Mouse (Mus musculus) T-helper 1 cell (primary cell): ENCODE measurements at regions not wholly inside any gene's neighbourhood (a gene's known extent, or its start where the extent isn't known, plus 50 kb on each side); places are given as distances from the start of the nearest gene placed in this dataset.

ENCODE experiments used
- in situ Hi-C: fragments of 300-600 bp; cut with MboI, MseI; formaldehyde crosslinking; loops from one replicate; pipeline ENCODE4 v1.15.1; 2025; ENCODE audit warnings: high pct_unique_total_duplicates

- in situ Hi-C loops: no loop called here
These were observed 456.0 kb downstream of the Irx1 start for GRCm38 (mm10) chr13:71507421-71507931.

- in situ Hi-C loops: no loop called here
These were observed 456.7 kb downstream of the Irx1 start for GRCm38 (mm10) chr13:71506777-71507176.

DNA sequence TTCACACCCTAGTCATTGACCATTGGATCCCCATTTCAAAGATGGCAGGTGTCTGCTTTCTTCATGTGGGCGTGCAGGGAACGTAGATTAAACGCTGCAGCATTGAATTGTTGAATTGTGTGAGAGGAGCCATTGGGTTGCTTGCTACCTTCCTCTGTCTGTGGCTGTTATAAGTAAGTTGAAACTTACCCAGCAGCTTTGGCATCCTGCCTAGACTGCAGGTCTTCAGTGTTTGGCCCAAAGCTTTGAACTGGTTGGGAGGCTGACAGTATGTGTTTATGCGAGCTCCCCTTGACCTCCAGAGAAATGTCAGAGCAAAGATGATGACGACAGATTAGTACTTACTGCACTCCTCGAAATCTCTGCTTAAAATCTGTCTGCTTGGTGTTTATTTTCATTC, 473.8 kb downstream of the Irx1 start:
- in situ Hi-C loops: no loop called here

DNA sequence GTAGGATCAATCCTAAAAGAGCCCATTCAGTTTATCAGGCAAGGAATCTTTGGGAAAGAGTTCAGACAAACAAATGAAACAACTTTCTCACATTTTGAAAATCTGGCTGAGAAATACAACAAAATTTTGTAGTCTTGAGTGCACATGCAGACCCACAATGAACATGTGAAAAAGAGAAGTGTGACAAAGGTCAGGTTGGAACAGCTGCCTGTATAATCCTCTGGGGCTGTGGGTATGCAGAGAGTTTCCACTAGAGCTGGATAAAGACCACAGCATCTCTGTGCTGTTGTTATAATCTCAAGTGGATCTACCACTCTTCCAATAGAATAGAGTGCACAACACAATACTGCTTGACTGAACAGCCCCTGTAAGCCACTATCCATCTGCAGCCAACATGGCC, 482.3 kb downstream of the Irx1 start:
- in situ Hi-C loops: no loop called here

DNA sequence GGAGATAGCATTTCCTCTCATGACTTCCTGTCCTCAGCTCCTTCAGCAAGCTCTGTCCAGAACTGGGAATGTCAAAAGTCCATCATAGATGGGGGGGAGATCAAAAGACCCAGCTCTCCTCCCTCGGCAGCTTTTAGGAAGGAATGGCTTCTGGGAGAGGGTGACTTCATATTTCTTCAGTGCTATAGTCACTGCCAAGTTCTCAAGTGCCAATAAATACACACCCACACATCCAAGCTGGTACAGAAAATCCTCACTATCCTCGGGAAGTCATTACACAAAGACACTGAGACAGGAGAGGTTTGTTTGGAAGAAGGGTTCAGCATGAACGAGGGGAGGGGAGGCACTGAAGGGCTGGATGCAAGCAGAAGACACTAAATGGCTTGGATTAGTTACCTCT, 502.0 kb downstream of the Irx1 start:
- in situ Hi-C loops: no loop called here

DNA sequence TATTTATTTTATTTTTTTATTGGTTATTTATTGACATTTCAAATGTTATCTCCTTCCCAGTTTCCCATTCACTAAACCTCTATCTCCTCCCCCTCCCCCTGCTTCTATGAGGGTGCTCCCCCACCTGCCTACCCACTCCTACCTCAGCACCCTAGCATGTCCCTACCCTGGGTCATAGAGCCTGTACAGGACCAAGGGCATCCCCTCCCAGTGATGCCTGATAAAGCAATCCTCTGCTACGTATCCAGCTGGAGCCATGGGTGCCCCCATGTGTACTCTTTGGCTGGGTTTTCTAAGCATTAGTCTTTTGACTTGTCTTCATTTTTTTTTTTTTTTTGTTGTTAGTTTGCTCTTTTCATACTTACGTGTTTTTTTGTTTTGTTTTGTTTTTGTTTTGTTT, 502.9 kb downstream of the Irx1 start:
- in situ Hi-C loops: no loop called here

DNA sequence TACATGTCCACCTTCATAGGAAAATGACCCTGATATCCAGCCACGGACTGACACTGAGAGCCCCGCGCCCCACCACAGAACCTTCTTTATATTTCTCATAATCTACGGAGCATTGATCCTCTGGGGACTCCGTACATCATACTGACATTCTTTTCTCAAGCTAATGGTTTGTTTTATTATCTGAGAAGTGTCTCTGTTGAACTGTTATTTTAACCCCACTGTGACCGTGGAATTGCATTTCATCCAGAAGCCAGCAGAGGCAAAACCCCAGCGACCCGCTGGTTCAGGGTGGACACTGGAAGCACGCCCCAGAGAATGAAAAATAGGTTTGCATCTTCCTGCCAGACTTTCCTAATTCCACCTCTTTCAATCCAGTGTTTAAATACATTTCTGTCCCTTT, 503.4 kb downstream of the Irx1 start:
- in situ Hi-C loops: no loop called here

DNA sequence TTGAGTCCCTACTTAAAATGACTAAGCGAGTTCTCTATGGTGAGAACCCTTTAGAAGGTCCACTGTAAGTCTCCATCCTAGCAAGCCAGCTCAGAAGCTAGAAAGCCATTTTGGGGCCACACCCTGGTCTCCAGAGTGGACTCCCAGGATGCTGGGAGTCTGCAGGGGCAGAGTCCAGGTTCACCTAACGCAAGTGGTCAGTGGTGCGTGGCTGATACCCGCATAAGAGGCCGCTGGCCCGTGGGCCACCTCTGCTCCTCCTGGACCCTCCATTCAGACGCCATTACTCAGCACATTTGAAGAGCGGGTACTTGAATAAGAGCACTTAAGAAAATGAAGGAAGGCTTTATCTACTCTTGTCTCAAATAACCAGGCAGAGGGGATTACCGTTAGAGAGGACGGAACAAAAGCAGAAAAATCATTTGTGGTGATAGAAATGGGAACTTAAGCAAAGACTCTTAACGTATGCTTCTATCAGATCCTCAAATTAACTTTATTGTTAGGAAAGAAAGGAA, 504.4 kb downstream of the Irx1 start:
- in situ Hi-C loops: no loop called here

- in situ Hi-C loops: no loop called here
These were observed 505.2 kb downstream of the Irx1 start for GRCm38 (mm10) chr13:71458061-71458935.

- in situ Hi-C loops: no loop called here
These were observed 506.0 kb downstream of the Irx1 start for GRCm38 (mm10) chr13:71457550-71457949.

GRCm38 (mm10) chr13:71452258-71452657, 511.3 kb downstream of the Irx1 start:
- in situ Hi-C loops: no loop called here

DNA sequence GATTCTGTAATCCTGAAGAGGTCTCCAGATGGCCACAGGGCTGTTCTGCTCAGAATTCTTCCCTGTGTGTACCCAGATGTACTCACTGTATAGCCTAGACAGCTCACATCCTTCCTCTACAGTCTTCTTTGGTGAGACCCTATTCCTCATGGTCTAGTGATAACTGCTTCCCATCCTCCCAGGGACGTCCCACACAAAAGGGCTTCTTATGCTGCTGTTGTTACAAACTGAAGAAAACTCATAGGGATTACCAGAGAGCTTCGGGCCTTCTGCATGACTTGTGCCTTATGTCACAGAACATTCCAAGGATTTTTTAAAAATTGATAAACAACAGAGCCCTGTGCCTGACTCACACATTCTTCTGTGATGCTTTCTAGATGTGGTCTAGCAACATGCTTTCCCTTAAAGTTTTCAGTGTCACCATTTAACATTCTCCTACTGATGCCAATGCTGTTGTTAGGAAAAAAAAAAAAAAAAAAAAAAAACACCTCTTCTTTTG, 525.9 kb downstream of the Irx1 start:
- in situ Hi-C loops: no loop called here

- in situ Hi-C loops: no loop called here
These were observed 559.6 kb downstream of the Irx1 start for GRCm38 (mm10) chr13:71403654-71404560.

GRCm38 (mm10) chr13:71393716-71394309, 552.2 kb upstream of the Adamts16 start:
- in situ Hi-C loops: no loop called here

DNA sequence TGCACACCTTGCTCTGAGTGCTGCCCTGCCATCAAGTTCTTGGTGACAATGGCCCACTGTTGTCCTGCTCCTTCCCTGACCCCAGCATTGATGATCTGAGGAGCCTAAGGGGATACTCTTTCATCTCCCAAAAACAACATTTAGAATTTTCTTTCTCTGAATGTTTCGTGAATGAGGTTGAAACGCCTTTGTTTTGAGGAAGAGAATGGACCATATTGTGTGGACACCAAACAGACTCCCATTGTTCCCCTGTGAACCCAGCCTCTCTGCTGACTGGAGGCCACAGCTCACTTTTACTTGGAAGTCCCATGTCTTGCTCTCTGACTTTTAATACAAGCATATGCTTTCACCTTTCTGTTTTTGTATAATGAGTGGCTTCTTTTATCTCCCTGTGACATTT, 537.0 kb upstream of the Adamts16 start:
- in situ Hi-C loops: no loop called here

DNA sequence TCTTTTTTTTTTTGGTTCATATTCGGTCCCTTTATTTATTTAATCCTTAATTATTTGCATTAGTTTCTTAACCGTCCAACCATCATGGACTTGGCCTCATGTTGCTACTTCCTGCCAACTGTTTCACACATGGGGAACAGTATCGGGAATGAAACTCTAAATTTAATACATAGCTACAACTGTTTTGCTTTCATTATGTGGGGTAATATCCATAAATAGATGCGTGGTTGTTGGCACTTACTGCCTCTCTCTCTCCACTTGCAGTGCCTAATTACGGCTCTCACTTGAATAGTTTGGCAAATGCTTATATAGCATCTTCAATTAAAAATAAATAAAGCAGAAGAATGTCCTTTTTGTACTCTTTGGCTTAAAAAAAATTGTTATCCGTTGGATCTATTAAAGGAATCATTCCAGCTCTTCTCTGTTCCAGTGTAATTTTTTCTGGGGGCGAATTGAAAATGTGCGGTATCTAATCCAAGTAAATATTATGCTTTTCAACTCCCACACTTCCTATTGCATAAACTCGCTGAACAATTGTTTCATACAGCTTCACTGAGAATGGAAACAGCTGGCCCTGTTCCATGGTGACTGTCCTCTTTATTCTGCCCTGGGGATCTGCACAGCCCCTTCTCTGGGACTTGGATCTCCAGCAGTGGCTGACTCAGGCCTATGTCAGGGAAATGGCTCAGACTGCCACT, 534.4 kb upstream of the Adamts16 start:
- in situ Hi-C loops: no loop called here

- in situ Hi-C loops: no loop called here
These were observed 531.4 kb upstream of the Adamts16 start for GRCm38 (mm10) chr13:71372701-71373685.

DNA sequence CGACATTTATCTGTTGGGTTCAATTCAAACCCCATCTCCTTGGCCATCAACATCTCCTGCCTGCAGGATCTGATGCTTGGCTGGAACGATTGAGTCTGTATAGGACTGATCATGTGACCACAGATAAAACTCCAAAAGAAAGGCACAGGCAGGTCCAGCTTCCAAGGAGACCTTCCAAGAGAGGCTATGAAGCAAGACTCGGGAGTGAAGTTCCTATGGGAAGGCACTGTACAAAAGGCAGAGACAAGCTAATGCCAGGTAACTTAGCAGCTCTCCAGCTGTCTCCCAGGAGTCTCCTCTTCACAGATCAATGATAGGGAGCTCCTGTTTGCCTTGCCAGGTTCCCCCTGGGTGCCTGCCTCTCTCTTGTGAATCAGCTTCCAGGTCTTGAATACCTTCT, 528.2 kb upstream of the Adamts16 start:
- in situ Hi-C loops: no loop called here

DNA sequence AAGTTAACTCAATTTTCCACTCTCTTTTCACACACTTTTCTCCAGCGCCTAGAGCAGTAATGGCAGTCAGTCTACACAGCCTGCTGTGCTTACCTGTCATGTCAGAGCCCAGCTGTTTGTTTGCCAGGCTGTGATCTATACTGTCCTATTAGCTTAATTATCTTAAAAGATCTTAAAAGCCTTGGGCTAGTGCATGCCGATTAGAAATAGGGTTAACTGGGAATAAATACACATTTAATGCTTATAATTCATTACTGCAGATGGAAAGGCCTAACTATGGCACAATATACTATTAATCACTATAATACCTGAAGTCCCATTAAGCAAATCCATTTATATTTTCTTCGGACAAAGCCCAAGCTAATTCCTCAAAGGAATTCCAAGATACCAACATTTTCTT, 523.6 kb upstream of the Adamts16 start:
- in situ Hi-C loops: no loop called here

DNA sequence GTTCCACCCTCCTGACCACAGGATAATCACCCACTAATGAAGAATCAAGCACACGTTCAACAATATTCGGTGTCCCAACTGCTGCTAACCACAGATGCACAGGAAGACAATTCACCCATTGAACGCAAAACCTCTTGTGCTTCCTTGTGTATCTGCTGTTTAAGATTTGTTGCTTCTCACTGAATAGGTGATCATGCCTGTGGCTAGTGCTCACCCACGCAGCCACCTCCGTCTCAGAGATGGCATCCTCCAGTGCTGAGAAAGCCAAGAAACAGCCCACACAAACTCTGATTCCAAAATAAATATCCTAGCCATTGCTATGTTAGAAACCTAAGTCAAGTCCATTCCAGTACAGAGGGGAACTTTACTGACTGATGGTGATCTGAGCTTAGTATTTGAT, 520.7 kb upstream of the Adamts16 start:
- in situ Hi-C loops: no loop called here
